Mouse (Mus musculus): ENCODE results near the gene Birc6. TPM values are rescaled to one million over a fixed set of nuclear protein-coding genes. Genes with fewer than 3 reads are reported as not detected.

Gene Birc6
- total RNA-seq (2021) = 100 to 1,000 TPM; 168 to 170 TPM

DNA sequence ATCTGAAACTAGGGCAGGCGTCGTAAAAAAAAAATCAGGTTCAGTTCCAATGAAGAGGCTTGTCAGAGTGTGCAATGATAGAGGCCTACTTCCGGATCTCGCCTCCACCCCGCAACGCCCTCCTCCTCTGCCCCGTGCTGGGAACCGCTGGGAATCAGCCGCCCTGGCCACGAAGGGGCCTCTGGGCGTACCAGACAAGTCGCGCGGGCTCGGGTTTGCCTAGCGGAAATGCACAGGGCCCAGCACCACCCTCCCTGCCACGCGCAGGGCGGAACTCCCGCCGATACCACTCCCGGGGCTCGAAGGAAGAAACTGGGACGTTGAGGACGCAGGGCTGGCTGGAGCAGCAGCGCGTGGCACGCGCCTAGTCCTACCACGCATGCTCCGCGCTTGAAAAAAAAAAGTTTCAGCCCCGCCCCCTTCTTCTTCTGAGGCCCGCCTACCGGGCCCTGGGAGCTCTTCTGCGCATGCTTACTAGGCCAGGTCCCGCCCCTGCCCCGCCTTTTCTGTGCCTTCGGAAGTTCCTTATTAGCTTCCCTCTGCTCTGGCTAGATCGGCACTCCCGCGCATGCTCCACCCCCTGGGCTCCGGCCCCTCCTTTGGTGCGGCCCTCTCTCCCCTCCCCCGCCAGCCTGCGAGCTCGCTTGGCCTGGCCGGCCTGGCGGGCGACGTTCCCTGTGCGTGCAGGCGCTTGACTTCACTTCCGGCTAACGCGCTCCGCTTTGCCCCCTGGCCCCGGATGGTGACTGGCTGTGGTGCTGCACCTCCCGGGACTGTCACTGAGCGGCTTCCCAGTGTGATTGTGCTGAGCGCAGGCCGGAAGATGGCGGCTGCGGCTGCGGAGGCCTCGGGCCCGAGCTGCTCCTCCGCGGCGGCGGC, at the start of gene Birc6:
Birc6 (plus strand) TSS at position 567 of the 879 bp plus-strand sequence.
- peak; percentile 100 for DNase-seq
- intact Hi-C loops (cut with DNase I) = no loop called here

GRCm38 (mm10) chr17:74480361-74481069, 47.6 kb upstream of the Birc6 start:
- DNase-seq = no peak
- intact Hi-C loops (cut with DNase I) = no loop called here

GRCm38 (mm10) chr17:74489024-74489900, 38.8 kb upstream of the Birc6 start, which contains the start of gene Yipf4:
Gene Yipf4 (plus strand): TSS chr17:74489493.
- peak; percentile 95 for DNase-seq
- intact Hi-C loops (cut with DNase I) = no loop called here

DNA sequence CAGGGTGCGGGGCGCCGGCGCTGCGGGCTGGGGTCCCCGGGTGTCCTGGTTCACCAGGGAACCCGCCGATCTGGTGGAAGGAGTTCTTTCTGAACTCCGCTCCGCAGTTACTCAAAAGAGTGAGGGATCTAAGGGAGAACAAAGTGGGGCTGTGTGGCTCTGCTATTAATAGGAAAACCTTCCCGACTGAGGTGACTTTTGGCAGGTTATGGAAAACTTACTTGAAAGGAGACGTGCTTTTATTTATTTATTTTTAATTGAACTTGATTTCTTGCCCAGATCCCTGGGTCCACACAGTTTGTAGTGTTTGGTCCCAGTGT, 38.2 kb upstream of the Birc6 start:
- DNase-seq = no peak
- intact Hi-C loops (cut with DNase I) = loop anchor here (10.0 kb wide), 1 partner anchor 145 kb away; no protein-coding TSS in a partner anchor

DNA sequence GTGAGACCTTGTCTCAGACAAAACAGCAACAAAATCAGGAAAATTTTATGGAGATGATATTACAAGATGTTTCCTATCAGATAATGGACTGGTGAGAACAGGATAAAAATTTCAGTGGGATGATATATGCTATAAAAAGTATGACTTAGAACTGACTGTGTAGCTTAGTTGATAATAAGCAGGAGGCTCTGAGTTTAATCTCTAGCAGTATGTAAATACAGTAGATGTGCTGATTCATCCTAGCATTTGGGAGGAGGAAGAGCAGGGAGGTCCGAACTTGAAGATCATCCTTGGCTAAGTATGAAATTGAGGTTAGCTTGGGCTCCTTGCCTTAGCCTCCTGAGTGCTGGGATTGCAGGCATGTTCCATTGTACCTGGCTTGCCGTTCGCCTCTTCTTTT, 36.5 kb upstream of the Birc6 start:
- DNase-seq = no peak
- intact Hi-C loops (cut with DNase I) = loop anchor here (10.0 kb wide), 1 partner anchor 143 kb away; no protein-coding TSS in a partner anchor

GRCm38 (mm10) chr17:74500204-74500603, 27.9 kb upstream of the Birc6 start:
- DNase-seq = no peak
- intact Hi-C loops (cut with DNase I) = no loop called here

DNA sequence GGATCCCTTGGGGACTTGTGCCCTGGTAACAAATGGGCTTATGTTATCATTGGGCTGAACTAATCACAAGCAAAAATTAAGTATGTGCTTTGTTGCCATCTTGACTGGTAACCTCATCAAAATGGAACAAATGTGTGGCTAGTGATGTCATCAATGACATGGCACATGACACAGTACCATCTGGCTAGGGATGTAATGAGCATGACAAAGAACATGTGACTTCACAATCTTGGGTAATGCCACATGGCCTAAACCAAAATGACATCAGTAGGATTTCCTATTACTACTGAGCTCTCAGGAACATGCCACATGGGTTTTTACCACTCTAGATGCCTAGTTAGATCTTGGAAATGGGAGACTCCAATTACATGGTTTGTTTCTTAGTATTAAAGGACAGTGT, 27.0 kb upstream of the Birc6 start:
- intact Hi-C loops (cut with DNase I) = no loop called here
- DNase-seq = no peak

DNA sequence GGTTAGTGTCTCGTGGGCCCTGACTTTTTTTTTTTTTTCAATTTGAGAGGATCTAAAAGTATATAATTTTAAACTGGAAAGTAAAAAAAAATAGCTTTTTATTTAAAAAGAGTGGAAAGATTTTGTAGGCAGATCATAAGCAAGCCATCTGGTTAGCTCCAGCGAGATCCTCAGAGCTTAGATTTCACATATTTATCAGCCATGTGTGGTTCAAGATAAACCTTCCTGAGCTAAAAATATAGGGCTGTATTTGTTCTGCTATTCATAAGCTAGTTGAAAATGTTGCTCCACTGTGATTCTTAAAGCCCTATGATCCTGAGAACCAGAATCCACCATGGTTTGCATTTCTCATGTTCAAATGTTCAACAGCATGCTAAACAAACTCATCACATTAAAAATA, 20.2 kb upstream of the Birc6 start:
- intact Hi-C loops (cut with DNase I) = no loop called here
- DNase-seq = no peak

DNA sequence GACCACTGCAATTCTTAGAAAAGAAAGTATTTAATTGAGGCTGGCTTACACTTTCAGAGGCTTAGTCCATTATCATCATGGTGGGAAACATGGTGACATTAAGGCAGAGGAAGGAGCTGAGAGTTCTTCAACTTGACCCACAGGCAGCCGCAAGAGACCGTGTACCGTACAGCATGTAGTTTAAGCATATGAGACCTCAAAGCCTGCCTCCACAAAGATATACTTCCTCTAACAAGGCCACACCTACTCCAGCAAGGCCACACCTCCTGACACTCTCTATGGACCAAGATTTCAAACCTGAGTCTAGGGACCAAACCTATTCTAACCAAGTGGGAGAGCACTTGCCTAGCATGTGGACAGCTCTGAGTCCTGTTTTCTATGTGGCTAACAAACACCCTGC, 19.5 kb upstream of the Birc6 start:
- DNase-seq = no peak
- intact Hi-C loops (cut with DNase I) = no loop called here

- intact Hi-C loops (cut with DNase I) = no loop called here
- no peak for DNase-seq
Measured at GRCm38 (mm10) chr17:74512308-74512707, 15.8 kb upstream of the Birc6 start.

DNA sequence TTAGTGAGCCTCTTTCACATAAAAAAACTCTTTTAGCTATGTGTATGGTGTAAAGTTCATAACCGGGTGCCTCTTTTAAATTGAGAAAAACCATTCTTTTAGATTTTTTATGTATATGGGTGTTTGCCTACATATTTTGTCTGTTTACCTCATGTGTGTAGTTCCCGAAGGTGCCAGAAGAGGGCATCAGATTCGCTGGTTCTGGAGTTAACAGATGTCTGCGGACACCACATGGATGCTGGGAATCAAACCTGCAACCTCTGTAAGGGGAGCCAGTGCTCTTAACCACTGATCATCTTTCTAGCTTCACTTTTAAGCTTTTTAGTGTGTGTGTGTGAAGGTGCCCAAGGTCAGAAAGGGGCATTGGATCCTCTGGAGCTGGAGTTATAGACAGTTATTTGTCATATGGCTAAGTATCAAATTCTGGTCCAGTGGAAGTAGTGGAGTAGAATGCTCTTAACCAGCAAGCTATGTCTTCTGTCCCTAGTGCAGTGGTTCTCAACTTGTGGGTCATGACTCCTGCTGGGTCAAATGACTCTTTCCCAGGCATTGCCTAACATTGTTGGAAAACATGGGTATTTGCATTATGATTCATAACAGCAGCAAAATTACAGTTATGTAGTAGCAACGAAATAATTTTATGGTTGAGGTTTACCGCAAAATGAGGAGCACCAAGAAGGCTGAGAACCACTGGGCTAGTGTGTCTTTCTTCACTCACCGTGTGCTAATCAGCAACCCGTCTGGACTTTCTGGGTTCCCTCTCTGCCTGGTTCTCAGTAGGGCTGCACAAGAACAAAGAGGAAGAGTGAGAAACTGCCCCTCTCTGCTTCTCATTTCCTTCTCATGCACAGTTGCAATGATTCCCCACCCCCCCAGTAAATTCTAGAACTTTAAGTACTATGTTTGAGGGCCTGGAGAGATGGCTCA, 5.0 kb upstream of the Birc6 start:
- intact Hi-C loops (cut with DNase I) = no loop called here
- DNase-seq = no peak

DNA sequence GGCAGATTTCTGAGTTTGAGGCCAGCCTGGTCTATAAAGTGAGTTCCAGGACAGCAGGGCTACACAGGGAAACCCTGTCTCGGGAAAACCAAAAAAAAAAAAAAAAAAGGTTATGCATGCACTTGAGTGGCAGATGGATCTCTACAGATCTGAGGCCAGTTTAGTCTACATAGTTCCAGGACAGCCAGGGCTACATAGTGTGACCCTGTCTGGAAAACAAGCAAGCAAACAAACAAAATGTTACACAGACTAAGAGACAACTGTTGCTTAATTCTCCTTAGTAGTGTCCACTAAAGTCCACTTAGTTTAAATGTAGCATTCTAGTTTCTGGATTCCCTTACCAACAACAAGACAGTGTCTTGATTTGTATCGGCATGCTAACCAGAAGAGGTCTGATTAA, 2.0 kb upstream of the Birc6 start:
- intact Hi-C loops (cut with DNase I) = no loop called here
- no peak for DNase-seq

- intact Hi-C loops (cut with DNase I) = no loop called here
- DNase-seq = no peak
Measured at GRCm38 (mm10) chr17:74526806-74527653, 1.1 kb upstream of the Birc6 start.

GRCm38 (mm10) chr17:74528648-74529532, 795 bp downstream of the Birc6 start:
- intact Hi-C loops (cut with DNase I) = no loop called here
- DNase-seq = peak; percentile 22

GRCm38 (mm10) chr17:74529533-74529824, 1.4 kb downstream of the Birc6 start:
- no peak for DNase-seq

DNA sequence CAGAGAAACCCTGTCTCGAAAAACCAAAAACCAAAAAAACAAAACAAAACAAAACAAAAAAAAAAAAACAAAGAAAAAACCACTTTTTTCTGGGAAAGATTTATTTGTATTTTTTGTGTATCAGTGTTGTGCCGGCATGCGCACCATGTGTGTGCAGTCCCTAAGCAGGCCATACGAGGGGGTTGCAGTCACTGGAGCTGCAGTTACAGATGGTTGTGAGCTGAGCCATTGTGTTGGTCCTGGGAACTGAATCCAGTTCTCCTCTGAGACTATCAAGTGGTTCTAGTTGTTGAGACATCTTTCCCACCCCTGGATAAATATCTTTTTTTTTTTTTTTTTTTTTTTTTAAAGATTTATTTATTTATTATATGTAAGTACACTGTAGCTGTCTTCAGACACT, 6.9 kb downstream of the Birc6 start:
- DNase-seq = no peak
- intact Hi-C loops (cut with DNase I) = no loop called here

More at GRCm38 (mm10) chr17:74529533-74529824, 1.4 kb downstream of the Birc6 start:
- intact Hi-C loops (cut with DNase I) = no loop called here

DNA sequence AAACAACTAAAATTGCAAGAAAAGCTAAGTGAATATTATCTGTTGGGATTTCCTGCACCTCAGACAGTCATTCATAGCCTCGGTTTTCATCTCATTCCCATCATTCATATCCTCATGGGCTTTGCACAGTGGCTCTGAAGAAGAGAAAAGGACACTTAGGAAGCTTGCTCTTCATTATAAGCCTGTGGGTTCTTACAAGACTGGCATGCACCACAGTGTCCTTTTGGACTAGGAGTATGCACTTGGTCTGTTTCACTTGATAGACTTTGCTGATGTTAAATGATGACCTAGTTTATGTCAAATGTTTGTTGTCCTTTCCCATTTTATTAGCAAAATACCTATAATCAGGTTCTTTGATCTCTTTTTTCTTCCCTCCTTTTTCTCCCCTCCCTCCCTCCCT, 9.4 kb downstream of the Birc6 start:
- DNase-seq = no peak
- intact Hi-C loops (cut with DNase I) = no loop called here

- intact Hi-C loops (cut with DNase I) = no loop called here
- no peak for DNase-seq
Measured at GRCm38 (mm10) chr17:74543615-74544014, 15.5 kb downstream of the Birc6 start.

Data from left cerebral cortex, postnatal 4 days (tissue).